Mouse (Mus musculus) heart, embryonic 15.5 days (tissue): Measurements from ENCODE around the gene Gnas. TPM values are rescaled to one million over a fixed set of nuclear protein-coding genes. Genes with fewer than 3 reads are reported as not detected.

Experiments used
- ATAC-seq: fragments of 200-750 bp; cut with Nextera tagmentation; replicated peaks from 2 replicates; pipeline ENCODE4 v1.8.0; 2017; ENCODE audit warnings: low read depth, moderate TSS enrichment; ENCODE audit not compliant: insufficient number of reproducible peaks, insufficient read depth, low FRiP score
- H3K27ac ChIP-seq: fragments of 300-500 bp; sonication (generic); 2 replicates; pipeline ENCODE4 v1.5.1; 2015; ENCODE audit warnings: mild to moderate bottlenecking, inconsistent platforms
- H3K27me3 ChIP-seq: fragments of 300-500 bp; sonication (generic); 2 replicates; pipeline ENCODE4 v1.6.1; 2015; ENCODE audit warnings: inconsistent platforms
- H3K36me3 ChIP-seq: fragments of 300-500 bp; sonication (generic); 2 replicates; pipeline ENCODE4 v1.6.1; 2015; ENCODE audit warnings: mild to moderate bottlenecking, inconsistent platforms
- H3K4me1 ChIP-seq: fragments of 300-500 bp; sonication (generic); replicated peaks from 2 replicates; pipeline ENCODE4 v1.6.1; 2015; ENCODE audit warnings: inconsistent platforms
- H3K4me2 ChIP-seq: fragments of 300-500 bp; sonication (generic); 2 replicates; pipeline ENCODE4 v1.6.1; 2015; ENCODE audit warnings: inconsistent platforms, mild to moderate bottlenecking, moderate library complexity
- H3K4me3 ChIP-seq: fragments of 300-500 bp; sonication (generic); 2 replicates; pipeline ENCODE4 v1.5.1; 2015; ENCODE audit warnings: mild to moderate bottlenecking, inconsistent platforms
- H3K9ac ChIP-seq: fragments of 300-500 bp; sonication (generic); 2 replicates; pipeline ENCODE4 v1.6.1; 2015; ENCODE audit warnings: mild to moderate bottlenecking, inconsistent platforms
- H3K9me3 ChIP-seq: fragments of 300-500 bp; sonication (generic); replicated peaks from 2 replicates; pipeline ENCODE4 v1.6.1; 2016; ENCODE audit warnings: inconsistent platforms
- WGBS: fragments of 180-500 bp; shearing (Covaris S2); methylation state at CpG from one replicate; pipeline ENCODE4 v1.1.7; 2015; ENCODE audit warnings: mixed read lengths; 5-methylcytosine and 5-hydroxymethylcytosine counted together
- polyA plus RNA-seq: library from polyadenylated mRNA; unstranded; fragments of >200 nt; fragmentation: Nextera tagmentation; extraction: Ambion mirVana; gene quantifications from 2 replicates; pipeline ENCODE4 v1.2.1, GENCODE M21; 2015

Gnas gene
- polyA plus RNA-seq, 1 experiment from 2014 or later = 1,401 TPM

DNA sequence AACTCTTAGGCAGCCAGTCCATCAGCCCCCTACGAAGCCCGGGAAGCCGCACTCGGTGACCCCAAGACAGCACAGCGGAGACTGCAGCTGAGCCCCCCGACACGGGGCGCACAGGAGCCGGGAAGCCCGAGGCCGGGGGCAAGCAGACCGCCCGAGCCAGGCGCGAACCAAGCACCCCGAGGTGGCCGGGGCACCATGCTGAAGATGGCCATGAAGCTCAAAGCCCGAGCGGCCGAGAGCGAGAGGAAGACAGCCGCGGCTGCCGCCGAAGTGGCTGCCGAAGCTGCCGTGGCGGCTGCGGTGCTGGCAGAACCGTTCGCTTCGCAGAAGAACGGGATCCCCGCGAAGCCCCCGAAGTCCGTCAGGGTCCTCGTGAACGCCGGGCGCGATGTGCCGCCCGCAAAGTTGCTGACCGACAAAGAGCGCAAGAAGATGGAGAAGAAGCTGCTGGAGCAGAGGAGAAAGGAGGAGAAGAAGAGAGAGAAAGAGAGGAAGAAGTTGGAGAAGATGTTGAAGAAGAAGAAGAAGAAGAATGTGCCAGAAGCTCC is 44.3 kb downstream of the Gnas start:
- WGBS = 49% methylated on average over 46 of the region's 46 CpGs
- H3K4me1 ChIP-seq = peaks cover 25% of the 10 kb centered on the region
- no peaks in the 10 kb centered on the region; the same call in 1 of the 2 replicates for H3K36me3 ChIP-seq
- peak overlapping the region; percentile 100 for H3K27ac ChIP-seq
- ATAC-seq = no peak
- H3K4me3 ChIP-seq = peak overlapping the region; percentile 97
- no peaks in the 10 kb centered on the region for H3K9me3 ChIP-seq
- peak overlapping the region; percentile 70 for H3K4me2 ChIP-seq
- no peaks in the 10 kb centered on the region for H3K27me3 ChIP-seq
- H3K9ac ChIP-seq = peak overlapping the region; percentile 100

DNA sequence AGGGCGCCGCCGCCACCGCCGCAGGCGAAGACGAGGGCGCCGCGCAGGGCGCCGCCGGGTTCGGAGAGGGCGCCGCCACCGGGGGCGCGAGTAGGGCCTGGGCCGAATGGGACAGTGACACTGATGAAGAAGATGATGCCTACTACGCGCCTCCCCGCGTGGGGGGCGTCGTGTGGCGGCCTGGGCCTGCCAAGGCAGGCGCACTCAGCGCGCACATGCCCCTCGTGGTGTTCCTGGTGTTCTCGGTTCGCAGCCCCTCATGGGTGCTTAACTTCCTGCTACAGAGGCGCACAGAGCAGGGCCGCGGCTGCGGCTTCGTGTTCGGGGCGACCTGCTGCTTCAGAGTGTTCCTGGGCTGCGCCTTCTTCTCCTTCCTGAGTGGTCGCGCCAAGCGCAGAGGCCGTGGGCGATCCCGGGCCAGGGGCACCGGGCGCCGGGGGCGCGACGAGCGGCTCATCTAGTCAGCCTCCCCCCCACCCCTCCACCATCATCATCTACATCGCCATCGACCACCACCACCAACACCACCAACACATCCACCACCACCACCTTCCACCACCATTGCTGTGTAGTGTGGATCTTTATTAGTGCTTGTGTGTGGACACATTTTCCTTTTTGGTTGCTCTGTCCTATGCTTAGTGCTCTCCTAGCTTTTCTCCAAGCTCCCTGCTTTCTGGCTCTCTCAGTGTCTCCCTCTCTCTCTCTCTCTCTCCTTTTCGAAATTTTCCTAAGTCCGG is 45.0 kb downstream of the Gnas start:
- H3K27me3 ChIP-seq = no peaks in the 10 kb centered on the region
- peak overlapping the region; percentile 70 for H3K4me2 ChIP-seq
- ATAC-seq = no peak
- no peaks in the 10 kb centered on the region for H3K9me3 ChIP-seq
- H3K27ac ChIP-seq = peak overlapping the region; percentile 100
- peak overlapping the region; percentile 97 for H3K4me3 ChIP-seq
- H3K4me1 ChIP-seq = peaks cover 32% of the 10 kb centered on the region
- peak overlapping the region; percentile 100 for H3K9ac ChIP-seq
- no peaks in the 10 kb centered on the region for H3K36me3 ChIP-seq
- WGBS = 29% methylated on average over 58 of the region's 58 CpGs

DNA sequence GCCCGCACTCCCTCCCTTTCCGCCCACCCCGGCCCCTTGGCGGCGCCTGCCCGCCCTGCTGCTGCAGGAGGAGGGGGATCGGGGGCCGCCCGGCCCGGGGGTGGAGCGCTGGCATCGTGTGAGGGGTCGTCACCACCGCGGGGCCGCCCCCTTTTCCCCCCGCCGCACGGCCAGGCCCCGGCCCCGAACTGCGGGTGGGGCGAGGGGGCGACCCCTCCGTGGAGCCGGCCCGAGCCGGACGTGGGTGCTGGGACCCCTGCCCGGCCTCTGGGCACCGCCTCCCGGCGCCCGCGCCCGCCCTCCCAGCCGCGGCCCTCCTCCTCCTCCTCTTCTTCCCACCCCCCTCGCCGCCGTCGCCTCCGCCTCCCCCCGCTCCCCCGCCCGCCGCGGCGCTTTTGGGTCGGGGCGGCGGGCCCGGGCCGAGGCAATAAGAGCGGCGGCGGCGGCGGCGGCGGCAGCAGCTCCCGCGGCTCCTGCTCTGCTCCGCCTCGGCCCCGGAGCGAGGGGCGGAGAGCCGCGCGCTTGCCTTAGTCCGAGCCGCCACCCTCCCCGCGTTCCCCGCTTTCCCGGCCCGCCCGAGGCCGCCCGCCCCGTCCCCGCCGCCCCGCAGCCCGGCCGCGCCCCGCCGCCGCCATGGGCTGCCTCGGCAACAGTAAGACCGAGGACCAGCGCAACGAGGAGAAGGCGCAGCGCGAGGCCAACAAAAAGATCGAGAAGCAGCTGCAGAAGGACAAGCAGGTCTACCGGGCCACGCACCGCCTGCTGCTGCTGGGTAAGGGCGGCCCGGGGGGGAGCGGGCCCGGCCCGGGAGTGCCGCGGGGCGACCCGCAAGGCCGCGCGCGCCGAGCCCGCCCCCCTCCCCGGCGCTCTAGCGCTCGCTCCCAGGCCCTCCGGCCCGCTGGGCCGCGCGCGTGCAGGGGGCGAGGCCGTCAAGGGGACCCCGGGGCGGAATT is 45.8 kb downstream of the Gnas start:
- H3K27me3 ChIP-seq = no peaks in the 10 kb centered on the region
- no peaks in the 10 kb centered on the region for H3K36me3 ChIP-seq
- ATAC-seq = peak; percentile 87
- H3K27ac ChIP-seq = peak overlapping the region; percentile 100
- peak overlapping the region; percentile 97 for H3K4me3 ChIP-seq
- no peaks in the 10 kb centered on the region for H3K9me3 ChIP-seq
- peak overlapping the region; percentile 100 for H3K9ac ChIP-seq
- under 1% methylated on average over 106 of the region's 131 CpGs for WGBS
- H3K4me1 ChIP-seq = peaks cover 40% of the 10 kb centered on the region
- H3K4me2 ChIP-seq = peak overlapping the region; percentile 70

DNA sequence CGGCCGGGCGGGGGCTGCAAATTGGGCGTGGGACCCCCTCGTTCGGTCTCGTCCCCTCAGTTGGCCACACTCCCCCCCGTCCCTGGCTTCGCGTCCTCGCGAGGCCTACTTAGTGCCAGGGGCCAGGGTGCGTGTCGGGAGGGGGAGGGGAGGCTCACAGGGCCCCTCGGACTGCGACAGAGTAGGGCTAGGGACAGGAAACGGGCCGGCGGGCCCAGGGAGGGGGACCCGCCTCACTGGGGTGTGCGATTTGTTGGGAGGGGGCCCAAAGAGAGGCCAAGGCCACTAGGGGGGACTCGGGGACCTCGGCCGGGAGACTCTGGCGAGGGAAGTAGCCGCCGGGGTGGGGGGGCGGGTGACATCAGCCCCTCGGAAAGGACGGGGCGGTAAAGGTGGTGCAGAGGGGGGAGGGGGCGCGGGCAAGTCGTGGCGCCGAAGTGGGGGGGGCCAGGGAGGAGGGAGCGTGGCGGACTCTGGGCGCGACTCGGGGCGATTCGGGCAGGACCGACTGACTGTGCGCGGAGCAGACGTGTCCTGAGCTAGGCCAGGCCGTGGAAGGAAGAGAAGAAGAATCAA is 46.6 kb downstream of the Gnas start:
- no peaks in the 10 kb centered on the region for H3K9me3 ChIP-seq
- peak overlapping the region; percentile 100 for H3K9ac ChIP-seq
- H3K4me1 ChIP-seq = peaks cover 48% of the 10 kb centered on the region
- peak overlapping the region; percentile 100 for H3K27ac ChIP-seq
- peak overlapping the region; percentile 97 for H3K4me3 ChIP-seq
- H3K4me2 ChIP-seq = peak overlapping the region; percentile 70
- no peaks in the 10 kb centered on the region for H3K36me3 ChIP-seq
- under 1% methylated on average over 42 of the region's 48 CpGs for WGBS
- no peaks in the 10 kb centered on the region for H3K27me3 ChIP-seq
- peak; percentile 56 for ATAC-seq

DNA sequence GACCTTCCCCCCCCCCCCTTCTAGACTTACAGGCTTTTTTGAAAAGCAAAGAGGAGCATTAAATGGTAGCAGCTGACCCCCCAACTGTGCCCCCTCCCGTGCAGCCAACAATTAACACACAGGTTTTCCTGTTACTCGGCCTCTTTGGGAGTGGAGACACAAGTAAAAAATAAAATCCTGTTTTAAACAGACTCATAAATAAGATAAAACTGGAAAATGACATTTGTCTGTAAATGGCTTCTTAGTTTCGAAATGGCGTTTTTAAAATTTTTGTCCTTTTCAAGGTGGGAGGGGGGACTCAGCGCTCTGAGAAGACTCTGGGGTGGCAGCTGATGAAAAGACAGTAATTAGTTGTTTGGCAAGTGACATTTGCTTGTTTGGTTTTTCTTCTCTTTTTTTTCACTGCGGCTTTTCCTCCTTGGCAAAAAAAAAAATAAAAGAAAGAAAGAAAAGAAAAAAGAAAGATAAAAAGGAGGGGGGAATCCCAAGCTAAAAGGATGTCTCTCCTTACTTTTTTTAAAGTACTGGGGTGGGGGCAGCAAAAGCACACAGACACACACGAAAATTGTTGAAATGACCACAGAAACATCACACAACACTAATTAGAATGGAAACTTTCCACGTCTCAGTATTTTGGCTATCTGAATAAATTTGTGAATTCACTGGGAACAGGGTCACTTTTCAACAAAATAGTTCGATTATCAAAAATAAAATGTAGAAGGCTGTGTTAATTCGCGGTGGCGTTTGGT is 47.3 kb downstream of the Gnas start:
- peak overlapping the region; percentile 100 for H3K27ac ChIP-seq
- peak overlapping the region; percentile 97 for H3K4me3 ChIP-seq
- peak overlapping the region; percentile 70 for H3K4me2 ChIP-seq
- ATAC-seq = no peak
- 17% methylated on average over 12 of the region's 12 CpGs for WGBS
- H3K9ac ChIP-seq = peak overlapping the region; percentile 100
- peaks cover 55% of the 10 kb centered on the region for H3K4me1 ChIP-seq
- no peaks in the 10 kb centered on the region for H3K36me3 ChIP-seq
- H3K27me3 ChIP-seq = no peaks in the 10 kb centered on the region
- H3K9me3 ChIP-seq = no peaks in the 10 kb centered on the region

DNA sequence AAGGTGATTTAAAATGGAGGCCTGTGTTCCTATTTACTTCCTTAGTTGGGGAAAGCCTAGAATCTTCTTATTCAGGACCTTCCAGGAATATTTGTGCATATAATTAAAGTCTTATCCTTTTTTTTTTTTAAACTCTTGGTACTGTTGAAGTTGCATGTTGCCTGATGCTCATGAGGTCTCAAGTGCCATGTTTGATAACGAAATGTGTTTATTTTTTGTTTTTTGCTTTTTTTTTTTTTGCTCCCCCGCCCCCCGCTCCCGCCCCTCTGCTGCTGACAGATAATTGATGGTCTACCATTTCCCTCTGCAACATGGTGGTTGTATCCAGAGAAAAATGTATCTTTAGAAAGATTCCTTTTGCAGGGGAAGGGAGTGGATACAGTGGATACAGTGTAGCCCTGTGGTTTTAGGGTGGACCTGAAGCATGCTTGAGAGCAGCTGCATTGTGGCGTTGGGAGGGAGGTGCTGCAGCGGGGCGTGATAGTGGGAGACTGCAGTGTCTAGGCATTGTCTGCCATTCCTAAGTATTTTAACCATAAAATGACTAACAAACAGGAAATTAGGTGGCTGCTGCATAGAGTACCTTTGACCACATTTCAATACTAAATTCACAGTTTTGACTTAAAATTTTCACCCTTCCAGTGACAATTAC is 49.2 kb downstream of the Gnas start:
- Histone ChIP-seq H3K4me3 (peak overlapping the region; percentile 97), H3K4me1 (peaks cover 74% of the 10 kb centered on the region), H3K27me3 (no peaks in the 10 kb centered on the region), H3K27ac (peak overlapping the region; percentile 24; the same call in 1 of the 2 replicates), H3K4me2 (peak overlapping the region; percentile 70), H3K9me3 (no peaks in the 10 kb centered on the region), H3K9ac (0 out of 2 replicates have a peak overlapping the region, but pooled peaks have one; percentile 13), H3K36me3 (no peaks in the 10 kb centered on the region)
- WGBS = 38% methylated on average over 7 of the region's 7 CpGs
- no peak for ATAC-seq

DNA sequence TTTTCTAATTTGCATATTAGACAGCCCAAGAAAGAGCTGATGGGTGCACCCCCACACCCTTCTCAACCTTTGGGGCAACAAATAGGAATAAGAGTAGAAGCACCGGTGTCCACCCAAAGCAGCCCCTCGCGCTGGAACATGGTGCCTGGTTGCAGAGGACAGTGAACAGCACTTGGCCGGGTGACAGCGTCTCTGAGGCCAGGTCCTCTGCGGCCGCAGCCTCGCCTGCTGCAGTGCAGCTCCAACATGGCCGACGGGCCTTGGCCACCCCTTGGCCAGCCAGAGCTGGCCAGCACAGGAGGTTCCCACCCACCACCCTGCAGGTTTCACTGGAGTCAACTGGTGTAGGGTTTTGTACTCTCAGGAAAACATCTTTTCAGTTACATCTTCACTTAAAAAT is 50.3 kb downstream of the Gnas start:
- H3K36me3 ChIP-seq = peaks cover under 1% of the 10 kb centered on the region; the same call in 1 of the 2 replicates
- H3K9me3 ChIP-seq = no peaks in the 10 kb centered on the region
- peak overlapping the region; percentile 19; the same call in 1 of the 2 replicates for H3K4me3 ChIP-seq
- peak overlapping the region; percentile 70 for H3K4me2 ChIP-seq
- ATAC-seq = no peak
- H3K27ac ChIP-seq = peak overlapping the region; percentile 55
- peaks cover 77% of the 10 kb centered on the region for H3K4me1 ChIP-seq
- H3K27me3 ChIP-seq = no peaks in the 10 kb centered on the region
- H3K9ac ChIP-seq = peak overlapping the region; percentile 13; the same call in 1 of the 2 replicates
- WGBS = 59% methylated on average over 10 of the region's 10 CpGs

DNA sequence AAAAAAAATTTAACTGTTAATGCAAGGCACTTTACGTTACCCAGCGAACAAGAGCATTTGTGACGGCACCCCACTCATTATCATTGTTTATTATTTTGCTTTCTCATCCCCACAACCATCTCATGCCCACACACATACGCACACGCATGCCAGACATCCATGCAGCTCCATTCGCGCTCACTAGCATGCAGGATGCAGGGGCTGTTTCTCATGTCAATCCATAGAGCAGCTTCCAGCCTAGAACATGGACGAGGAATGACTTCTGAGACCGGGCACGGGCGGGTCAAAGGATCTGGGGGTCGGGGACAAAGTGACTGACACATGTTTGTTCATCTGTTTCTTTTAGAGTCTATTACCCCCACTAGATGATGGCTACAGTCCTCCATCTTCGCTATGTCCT is 53.2 kb downstream of the Gnas start:
- no peak overlapping the region for H3K4me2 ChIP-seq
- no peak overlapping the region for H3K9ac ChIP-seq
- H3K4me3 ChIP-seq = no peak overlapping the region
- WGBS = 80% methylated on average over 13 of the region's 13 CpGs
- no peak overlapping the region for H3K27ac ChIP-seq
- H3K27me3 ChIP-seq = no peaks in the 10 kb centered on the region
- H3K36me3 ChIP-seq = peaks cover 3% of the 10 kb centered on the region; the same call in 1 of the 2 replicates
- no peaks in the 10 kb centered on the region for H3K9me3 ChIP-seq
- H3K4me1 ChIP-seq = peaks cover 99% of the 10 kb centered on the region
- no peak for ATAC-seq

DNA sequence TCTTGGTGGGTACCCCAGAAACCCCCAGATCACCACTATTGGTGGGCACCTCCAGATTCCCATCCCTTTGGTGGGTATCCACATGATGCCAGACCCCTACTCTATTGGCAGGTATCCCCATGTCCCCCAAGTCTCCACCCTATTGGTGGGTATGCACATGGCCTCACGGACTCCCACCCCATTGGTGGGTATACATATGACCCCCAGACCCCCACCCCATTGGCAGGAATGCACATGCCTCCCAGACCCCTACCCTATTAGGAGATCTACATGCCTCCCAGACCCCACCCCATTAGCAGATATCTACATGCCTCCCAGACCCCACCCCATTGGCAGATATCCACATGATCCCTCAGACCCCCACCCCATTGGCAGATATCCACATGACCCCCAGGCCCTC is 55.6 kb downstream of the Gnas start:
- H3K27me3 ChIP-seq = no peaks in the 10 kb centered on the region
- peaks cover 4% of the 10 kb centered on the region for H3K36me3 ChIP-seq
- H3K4me3 ChIP-seq = no peak overlapping the region
- no peak overlapping the region for H3K4me2 ChIP-seq
- no peaks in the 10 kb centered on the region for H3K9me3 ChIP-seq
- no peak overlapping the region for H3K27ac ChIP-seq
- ATAC-seq = no peak
- H3K4me1 ChIP-seq = peaks cover 97% of the 10 kb centered on the region
- 94% methylated on average over 1 of the region's 1 CpGs for WGBS
- H3K9ac ChIP-seq = no peak overlapping the region
